ENCODE assay signal across 32 mouse cellular contexts in genomic region chr16:94999551-94999950, GRCm38 (mm10). TPM values are rescaled to one million over a fixed set of nuclear protein-coding genes. Genes with fewer than 3 reads are reported as not detected.
"Had no signal": no experiment of that assay in that cellular context is flagged by ENCODE, and none has a peak within 500 bp of the region (broad histone marks: within the 10 kb centered on the region; RNA-seq: fewer than 3 reads in every experiment).

No protein-coding gene starts in this region.

- H3K9ac ChIP-seq: heart, embryonic 12.5 days; hindbrain, embryonic 13.5 days; hindbrain, embryonic 15.5 days; intestine, embryonic 15.5 days; limb, embryonic 12.5 days; liver, embryonic 13.5 days; liver, embryonic 15.5 days had no signal

- H3K4me1 ChIP-seq: intestine, embryonic 15.5 days; liver, embryonic 13.5 days; liver, embryonic 15.5 days had no signal

- H3K4me2 ChIP-seq: heart, embryonic 12.5 days; hindbrain, embryonic 13.5 days; hindbrain, embryonic 15.5 days; intestine, embryonic 15.5 days; limb, embryonic 12.5 days; liver, embryonic 11.5 days; liver, embryonic 13.5 days; liver, embryonic 15.5 days had no signal

- H3K36me3 ChIP-seq: heart, embryonic 10.5 days; heart, embryonic 12.5 days; hindbrain, embryonic 13.5 days; hindbrain, embryonic 15.5 days; intestine, embryonic 15.5 days; limb, embryonic 10.5 days; limb, embryonic 12.5 days; liver, embryonic 13.5 days; liver, embryonic 15.5 days had no signal

- H3K4me3 ChIP-seq: gastrocnemius, adult 2 months; heart, embryonic 10.5 days; heart, embryonic 12.5 days; hindbrain, embryonic 13.5 days; hindbrain, embryonic 15.5 days; intestine, embryonic 15.5 days; layer of hippocampus, adult 2 months; left cerebral cortex, adult 2 months; limb, embryonic 10.5 days; limb, embryonic 12.5 days; liver, embryonic 13.5 days; liver, embryonic 15.5 days had no signal

- H3K27me3 ChIP-seq: hindbrain, embryonic 15.5 days had no signal

- DNase-seq: gastrocnemius, adult 2 months; gastrocnemius, postnatal 10 days; gastrocnemius, postnatal 25 days; heart, adult 18-20 months; heart, postnatal 10 days; heart, postnatal 4 days; kidney, adult 18-20 months; kidney, adult 8-10 months; kidney, postnatal 10 days; kidney, postnatal 25 days; kidney, postnatal 4 days; liver; liver, embryonic 13.5 days had no signal

- H3K9me3 ChIP-seq: heart, embryonic 10.5 days; heart, embryonic 12.5 days; hindbrain, embryonic 13.5 days; hindbrain, embryonic 15.5 days; intestine, embryonic 15.5 days; limb, embryonic 10.5 days; limb, embryonic 12.5 days; liver, embryonic 13.5 days; liver, embryonic 15.5 days had no signal

- ATAC-seq: inflammation-experienced regulatory T-cells, adult 6 months; intestine, embryonic 15.5 days; intestine, postnatal 0 days had no signal

- H3K27ac ChIP-seq: gastrocnemius, adult 2 months; heart, embryonic 10.5 days; hindbrain, embryonic 13.5 days; hindbrain, embryonic 15.5 days; intestine, embryonic 15.5 days; layer of hippocampus, adult 2 months; left cerebral cortex, adult 2 months; limb, embryonic 10.5 days; limb, embryonic 12.5 days; liver, embryonic 13.5 days; liver, embryonic 15.5 days had no signal

RNA-seq across cellular contexts. Expression of gene Kcnj6, which starts 2.0 kb away (rescaled TPM):
- total RNA-seq: gastrocnemius, adult 2 months; gastrocnemius, postnatal 10 days; gastrocnemius, postnatal 25 days; gastrocnemius, postnatal 4 days; granulocyte monocyte progenitor cell, adult 5-6 weeks; heart, adult 18-20 months; heart, adult 8-10 months; heart, postnatal 10 days; heart, postnatal 25 days; heart, postnatal 4 days had no signal
- polyA plus RNA-seq: inflammation-experienced regulatory T-cells, adult 6 months; intestine, postnatal 0 days; kidney, embryonic 14.5 days; kidney, embryonic 16.5 days; limb, embryonic 10.5 days; limb, embryonic 12.5 days; liver, embryonic 11.5 days; liver, embryonic 13.5 days; liver, embryonic 15.5 days had no signal
